Mouse (Mus musculus) liver, embryonic 14.5 days (tissue): Measurements from ENCODE around the gene Slitrk5. TPM values are rescaled to one million over a fixed set of nuclear protein-coding genes. Genes with fewer than 3 reads are reported as not detected.

ENCODE experiments used
- ATAC-seq: fragments of 200-750 bp; cut with Nextera tagmentation; 2 replicates; pipeline ENCODE4 v1.8.0; 2017; ENCODE audit warnings: moderate number of reproducible peaks, mild to moderate bottlenecking, moderate library complexity; ENCODE audit not compliant: insufficient read depth
- DNase-seq, 3 experiments: peaks; one replicate each; pipeline ENCODE4 v3.0.0-alpha.2; 2012 to 2013; ENCODE audit warnings: low read depth in 3 of 3, low spot score in 3 of 3
- H3K27ac ChIP-seq: fragments of 300-500 bp; sonication (generic); 2 replicates; pipeline ENCODE4 v1.5.1; 2014; ENCODE audit warnings: moderate library complexity, mild to moderate bottlenecking, control low read depth, inconsistent platforms
- H3K27me3 ChIP-seq: fragments of 300-500 bp; sonication (generic); 2 replicates; pipeline ENCODE4 v1.6.1; 2014; ENCODE audit warnings: mild to moderate bottlenecking, low read length, moderate library complexity; ENCODE audit not compliant: control insufficient read depth, insufficient read depth
- H3K36me3 ChIP-seq: fragments of 300-500 bp; sonication (generic); replicated peaks from 2 replicates; pipeline ENCODE4 v1.6.1; 2014; ENCODE audit warnings: low read depth; ENCODE audit not compliant: control insufficient read depth, insufficient read depth
- H3K4me1 ChIP-seq, 2 experiments: fragments of 200-500 bp in 1 of 2; fragments of 300-500 bp in 1 of 2; sonication (generic) in 1 of 2; replicated peaks; 2 replicates each; pipeline ENCODE4 v1.6.1; 2012 to 2014; ENCODE audit warnings: antibody characterized with exemption in 1 of 2, inconsistent platforms in 1 of 2, low read length in 1 of 2; ENCODE audit not compliant: control insufficient read depth in 2 of 2, insufficient read depth in 2 of 2
- H3K4me2 ChIP-seq: fragments of 300-500 bp; sonication (generic); 2 replicates; pipeline ENCODE4 v1.6.1; 2014; ENCODE audit warnings: low read depth, mild to moderate bottlenecking, control low read depth, moderate library complexity
- H3K4me3 ChIP-seq, 2 experiments: fragments of 200-500 bp in 1 of 2; fragments of 300-500 bp in 1 of 2; sonication (generic) in 1 of 2; 2 replicates each; pipeline ENCODE4 v1.5.1; 2012 to 2014; ENCODE audit warnings: low read depth in 2 of 2, low read length in 2 of 2, mild to moderate bottlenecking in 2 of 2, control low read depth in 1 of 2, inconsistent platforms in 1 of 2, moderate library complexity in 1 of 2; ENCODE audit not compliant: insufficient read depth in 1 of 2
- H3K9ac ChIP-seq: fragments of 300-500 bp; sonication (generic); replicated peaks from 2 replicates; pipeline ENCODE4 v1.6.1; 2014; ENCODE audit warnings: mild to moderate bottlenecking, control low read depth, moderate library complexity
- H3K9me3 ChIP-seq: fragments of 300-500 bp; sonication (generic); 2 replicates; pipeline ENCODE4 v1.6.1; 2016; ENCODE audit warnings: low read length, mixed read lengths; ENCODE audit not compliant: control insufficient read depth
- CTCF ChIP-seq: IDR thresholded peaks from 2 replicates; pipeline ENCODE4 v1.5.1; 2016; ENCODE audit warnings: antibody characterized with exemption, low read depth, control low read depth
- EP300 ChIP-seq: IDR thresholded peaks from 2 replicates; pipeline ENCODE4 v1.6.1; 2016; ENCODE audit warnings: antibody characterized with exemption, low read depth
- WGBS: fragments of 180-500 bp; shearing (Covaris S2); extraction: QIAGEN DNeasy Blood & Tissue Kit; methylation state at CpG from one replicate; pipeline ENCODE4 v1.1.7; 2014; ENCODE audit not compliant: insufficient replicate concordance; 5-methylcytosine and 5-hydroxymethylcytosine counted together
- polyA plus RNA-seq, 2 experiments: library from polyadenylated mRNA; depleted of rRNA in 1 of 2; stranded (reverse) in 1 of 2; unstranded in 1 of 2; fragments of >200 nt; fragmentation: Nextera tagmentation in 1 of 2; extraction: Ambion mirVana in 1 of 2; gene quantifications; 2 replicates each; pipeline versions ENCODE4 v1.2.1 to v1.2.3; 2012 to 2014

The Slitrk5 gene
- polyA plus RNA-seq, 2 experiments = 0.02 TPM; not detected in 1

GRCm38 (mm10) chr14:111729833-111730232, 54.9 kb downstream of the Slitrk5 start:
- no peaks in the 10 kb centered on the region for H3K9me3 ChIP-seq
- 44% methylated on average over 2 of the region's 2 CpGs for WGBS
- no peak overlapping the region for H3K4me2 ChIP-seq
- no peaks in the 10 kb centered on the region for H3K36me3 ChIP-seq
- no peak overlapping the region for H3K27ac ChIP-seq
- DNase-seq (no peak), ATAC-seq (no peak)
- no peaks in the 10 kb centered on the region for H3K27me3 ChIP-seq
- no peak overlapping the region for H3K9ac ChIP-seq
- TF ChIP-seq EP300 (no peak), CTCF (no peak)
- no peaks in the 10 kb centered on the region for H3K4me1 ChIP-seq
- H3K4me3 ChIP-seq = no peak overlapping the region
